8 mouse cellular contexts compared by ENCODE assay signal in the genomic region with DNA sequence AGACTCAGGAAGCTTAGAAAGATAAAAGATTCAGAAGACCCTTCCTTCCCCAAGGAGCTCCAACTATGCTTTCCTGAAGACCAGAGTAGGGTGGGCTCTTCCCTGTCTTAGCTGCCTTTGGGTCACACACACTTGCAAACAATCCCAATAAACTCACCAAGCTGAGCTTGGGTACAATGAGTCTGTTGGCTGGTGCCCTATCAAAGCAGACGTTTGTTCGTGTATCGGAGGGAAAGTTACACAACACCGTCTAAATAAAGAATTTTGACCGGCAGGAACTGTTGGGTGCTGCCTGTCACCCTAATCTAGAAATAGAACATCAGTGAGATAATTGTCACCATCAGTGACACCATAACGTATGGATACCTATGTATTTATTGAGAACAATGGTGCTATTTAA. TPM values are rescaled to one million over a fixed set of nuclear protein-coding genes. Genes with fewer than 3 reads are reported as not detected.
A peak's percentile ranks its signal among the peaks of the same experiment; 100 is the strongest.
DNase-seq lines count a peak whose midpoint lies in the region; ATAC-seq and TF ChIP-seq lines count a peak whose summit lies in the region.

No protein-coding gene starts in this region.

- H3K27ac ChIP-seq in heart, embryonic 14.5 days (replicated peaks in 1 of 2; ENCODE audit: control insufficient read depth in 1 of 2, insufficient read depth in 1 of 2, low read depth in 2 of 2, low read length in 2 of 2): no peak overlapping the region
- H3K27ac ChIP-seq in midbrain, embryonic 12.5 days (replicated peaks): no peak overlapping the region
- H3K27ac ChIP-seq in midbrain, embryonic 16.5 days (ENCODE audit: low read length): no peak overlapping the region
- no peak overlapping the region for H3K27ac ChIP-seq in embryonic facial prominence, embryonic 15.5 days (replicated peaks)
- H3K27ac ChIP-seq in liver, postnatal 0 days (ENCODE audit: low read depth): no peak overlapping the region
- H3K27ac ChIP-seq in layer of hippocampus, adult 2 months: no peak overlapping the region

- H3K36me3 ChIP-seq in heart, embryonic 14.5 days (ENCODE audit: control insufficient read depth, insufficient read depth, low read length): no peaks in the 10 kb centered on the region
- H3K36me3 ChIP-seq in midbrain, embryonic 12.5 days: no peaks in the 10 kb centered on the region
- no peaks in the 10 kb centered on the region for H3K36me3 ChIP-seq in midbrain, embryonic 16.5 days (ENCODE audit: control insufficient read depth, insufficient read depth, low read length)
- no peaks in the 10 kb centered on the region for H3K36me3 ChIP-seq in embryonic facial prominence, embryonic 15.5 days
- no peaks in the 10 kb centered on the region for H3K36me3 ChIP-seq in liver, postnatal 0 days (replicated peaks; ENCODE audit: insufficient read depth, low read length)

- WGBS in heart, embryonic 14.5 days: 36% methylated on average over 6 of the region's 6 CpGs
- 69% methylated on average over 6 of the region's 6 CpGs for WGBS in midbrain, embryonic 12.5 days
- 67% methylated on average over 6 of the region's 6 CpGs for WGBS in midbrain, embryonic 16.5 days
- WGBS in embryonic facial prominence, embryonic 15.5 days: 67% methylated on average over 6 of the region's 6 CpGs
- WGBS in liver, postnatal 0 days (ENCODE audit: insufficient replicate concordance): 35% methylated on average over 6 of the region's 6 CpGs

- TF ChIP-seq EP300 in liver, postnatal 0 days (IDR thresholded peaks at IDR 0.05; ENCODE audit: low read depth): no peak

- H3K9me3 ChIP-seq in heart, embryonic 14.5 days (ENCODE audit: control insufficient read depth, low read length): no peaks in the 10 kb centered on the region
- H3K9me3 ChIP-seq in midbrain, embryonic 12.5 days: no peaks in the 10 kb centered on the region
- H3K9me3 ChIP-seq in midbrain, embryonic 16.5 days (replicated peaks; ENCODE audit: control insufficient read depth, low read length, poor library complexity, severe bottlenecking): no peaks in the 10 kb centered on the region
- no peaks in the 10 kb centered on the region for H3K9me3 ChIP-seq in embryonic facial prominence, embryonic 15.5 days (replicated peaks)
- H3K9me3 ChIP-seq in liver, postnatal 0 days (ENCODE audit: low read length): no peaks in the 10 kb centered on the region

- peaks cover 5 to 16% of the 10 kb centered on the region in 2 experiments; a peak in 3 of 4 replicates for H3K4me1 ChIP-seq in heart, embryonic 14.5 days (ENCODE audit: control insufficient read depth in 2 of 2, insufficient read depth in 2 of 2, low read length in 2 of 2)
- 0 out of 2 replicates have a peak, but pooled peaks cover 5% of the 10 kb centered on the region for H3K4me1 ChIP-seq in midbrain, embryonic 12.5 days
- H3K4me1 ChIP-seq in midbrain, embryonic 16.5 days (ENCODE audit: control insufficient read depth, insufficient read depth, low read length): no peaks in the 10 kb centered on the region
- peaks cover 13% of the 10 kb centered on the region; the same call in 1 of the 2 replicates for H3K4me1 ChIP-seq in embryonic facial prominence, embryonic 15.5 days
- no peaks in the 10 kb centered on the region for H3K4me1 ChIP-seq in liver, postnatal 0 days (ENCODE audit: insufficient read depth)

- H3K27me3 ChIP-seq in heart, embryonic 14.5 days (ENCODE audit: control insufficient read depth, insufficient read depth, low read length): no peaks in the 10 kb centered on the region
- H3K27me3 ChIP-seq in midbrain, embryonic 12.5 days: no peaks in the 10 kb centered on the region
- no peaks in the 10 kb centered on the region for H3K27me3 ChIP-seq in midbrain, embryonic 16.5 days (ENCODE audit: control insufficient read depth, insufficient read depth, low read depth, low read length)
- H3K27me3 ChIP-seq in embryonic facial prominence, embryonic 15.5 days: no peaks in the 10 kb centered on the region; the same call in 1 of the 2 replicates
- no peaks in the 10 kb centered on the region for H3K27me3 ChIP-seq in liver, postnatal 0 days (ENCODE audit: insufficient read depth, low read length)

- TF ChIP-seq CTCF in liver, postnatal 0 days (IDR thresholded peaks at IDR 0.05; ENCODE audit: low read depth): no peak
- no peak for TF ChIP-seq CTCF in layer of hippocampus, adult 2 months (conservative IDR thresholded peaks at IDR 0.05)

- no peak for DNase-seq in heart, adult 8-10 months (ENCODE audit: low spot score)
- DNase-seq in liver, postnatal 0 days: no peak
- no peak for DNase-seq in adrenal gland, adult 8-10 months
- no peak for DNase-seq in layer of hippocampus, adult 2 months (ENCODE audit: low spot score in 2 of 2)

- no peak for ATAC-seq in heart, embryonic 14.5 days (ENCODE audit: insufficient number of reproducible peaks, insufficient read depth, low FRiP score, low read depth)
- no peak for ATAC-seq in midbrain, embryonic 12.5 days (ENCODE audit: low FRiP score, low read depth)
- no peak for ATAC-seq in midbrain, embryonic 16.5 days
- ATAC-seq in embryonic facial prominence, embryonic 15.5 days (ENCODE audit: insufficient number of reproducible peaks, low FRiP score, low TSS enrichment, low read depth): no peak
- ATAC-seq in liver, postnatal 0 days: peak; percentile 12; the same call in 1 of the 2 replicates

- H3K4me3 ChIP-seq in heart, embryonic 14.5 days (ENCODE audit: control insufficient read depth in 1 of 2, insufficient read depth in 1 of 2, low read depth in 1 of 2, low read length in 2 of 2): no peak overlapping the region
- no peak overlapping the region for H3K4me3 ChIP-seq in midbrain, embryonic 12.5 days
- H3K4me3 ChIP-seq in midbrain, embryonic 16.5 days (ENCODE audit: low read depth, low read length): no peak overlapping the region
- H3K4me3 ChIP-seq in embryonic facial prominence, embryonic 15.5 days (replicated peaks): no peak overlapping the region
- H3K4me3 ChIP-seq in liver, postnatal 0 days (ENCODE audit: low read depth, low read length): no peak overlapping the region
- H3K4me3 ChIP-seq in layer of hippocampus, adult 2 months: no peak overlapping the region

- H3K4me2 ChIP-seq in heart, embryonic 14.5 days (ENCODE audit: low read length): peak overlapping the region; percentile 65
- H3K4me2 ChIP-seq in midbrain, embryonic 12.5 days (replicated peaks): peak overlapping the region; percentile 42; the same call in 1 of the 2 replicates
- no peak overlapping the region for H3K4me2 ChIP-seq in midbrain, embryonic 16.5 days (ENCODE audit: low read length)
- peak overlapping the region; percentile 41; the same call in 1 of the 2 replicates for H3K4me2 ChIP-seq in embryonic facial prominence, embryonic 15.5 days (replicated peaks)
- H3K4me2 ChIP-seq in liver, postnatal 0 days (ENCODE audit: low read depth, low read length): peak overlapping the region; percentile 67

- H3K9ac ChIP-seq in heart, embryonic 14.5 days (ENCODE audit: low read length): no peak overlapping the region
- no peak overlapping the region for H3K9ac ChIP-seq in midbrain, embryonic 12.5 days (replicated peaks)
- H3K9ac ChIP-seq in midbrain, embryonic 16.5 days (ENCODE audit: low read depth, low read length): no peak overlapping the region
- H3K9ac ChIP-seq in embryonic facial prominence, embryonic 15.5 days: no peak overlapping the region
- H3K9ac ChIP-seq in liver, postnatal 0 days (replicated peaks): no peak overlapping the region

RNA-seq across cellular contexts. Expression of a gene that starts 12.6 kb away (rescaled TPM):
- polyA plus RNA-seq in heart, embryonic 14.5 days (2014; fragmentation: Nextera tagmentation; extraction: Ambion mirVana): 314 and 344 TPM in 2 replicates
- total RNA-seq in heart, adult 8-10 months (2022): 100 to 1,000 TPM; 219 to 244 (median 237) TPM
- polyA plus RNA-seq in midbrain, embryonic 12.5 days (2016; fragmentation: Nextera tagmentation; extraction: Ambion mirVana): 544 and 551 TPM in 2 replicates
- polyA plus RNA-seq in midbrain, embryonic 16.5 days (2015; fragmentation: Nextera tagmentation; extraction: Ambion mirVana): 627 and 665 TPM in 2 replicates
- 429 and 455 TPM in 2 replicates for polyA plus RNA-seq in embryonic facial prominence, embryonic 15.5 days (2015; fragmentation: Nextera tagmentation; extraction: Ambion mirVana)
- polyA plus RNA-seq in liver, postnatal 0 days (2015; fragmentation: Nextera tagmentation; extraction: Ambion mirVana): 129 and 135 TPM in 2 replicates
- 100 to 1,000 TPM; 379 to 403 (median 391) TPM for total RNA-seq in adrenal gland, adult 8-10 months (2022)
- total RNA-seq in layer of hippocampus, adult 2 months (2021): 100 to 1,000 TPM; 429 to 442 TPM

RNA-seq across cellular contexts. Expression of a gene that starts 35.7 kb away (rescaled TPM):
- 6.9 and 8.8 TPM in 2 replicates for polyA plus RNA-seq in heart, embryonic 14.5 days (2014; fragmentation: Nextera tagmentation; extraction: Ambion mirVana)
- 10 to 100 TPM; 11.2 to 18.0 (median 12.8) TPM for total RNA-seq in heart, adult 8-10 months (2022)
- polyA plus RNA-seq in midbrain, embryonic 12.5 days (2016; fragmentation: Nextera tagmentation; extraction: Ambion mirVana): 24.0 and 25.7 TPM in 2 replicates
- 7.0 and 8.8 TPM in 2 replicates for polyA plus RNA-seq in midbrain, embryonic 16.5 days (2015; fragmentation: Nextera tagmentation; extraction: Ambion mirVana)
- polyA plus RNA-seq in embryonic facial prominence, embryonic 15.5 days (2015; fragmentation: Nextera tagmentation; extraction: Ambion mirVana): 14.7 and 15.6 TPM in 2 replicates
- 1.6 and 2.0 TPM in 2 replicates for polyA plus RNA-seq in liver, postnatal 0 days (2015; fragmentation: Nextera tagmentation; extraction: Ambion mirVana)
- total RNA-seq in adrenal gland, adult 8-10 months (2022): 1 to 10 TPM; 4.9 to 6.2 (median 5.7) TPM
- total RNA-seq in layer of hippocampus, adult 2 months (2021): under 1 TPM; 0.59 to 0.97 TPM
